Mouse (Mus musculus) megakaryocyte progenitor cell, adult 5-6 weeks (primary cell): ENCODE data around the gene Pbld1. TPM values are rescaled to one million over a fixed set of nuclear protein-coding genes. Genes with fewer than 3 reads are reported as not detected.

ENCODE experiments used
- ATAC-seq: replicated peaks from 2 replicates; pipeline ENCODE4 v1.8.0; 2016; ENCODE audit warnings: mild to moderate bottlenecking, moderate TSS enrichment, inconsistent platforms; ENCODE audit not compliant: poor library complexity
- total RNA-seq, 2 experiments: library from RNA; stranded (forward) in 1 of 2; stranded (reverse) in 1 of 2; fragments of 157-497, 149-512 nt in 1 of 2; fragments of 200-1000 nt in 1 of 2; gene quantifications; 2 replicates each; pipeline versions ENCODE4 v1.2.3 to v1.2.4; 2015 to 2017

The Pbld1 gene
- total RNA-seq, 2 experiments from 2014 or later, result 0.27 TPM; not detected in 1

GRCm38 (mm10) chr10:63092616-63093550 is 32.9 kb downstream of the Pbld1 start:
- no peak for ATAC-seq

DNA sequence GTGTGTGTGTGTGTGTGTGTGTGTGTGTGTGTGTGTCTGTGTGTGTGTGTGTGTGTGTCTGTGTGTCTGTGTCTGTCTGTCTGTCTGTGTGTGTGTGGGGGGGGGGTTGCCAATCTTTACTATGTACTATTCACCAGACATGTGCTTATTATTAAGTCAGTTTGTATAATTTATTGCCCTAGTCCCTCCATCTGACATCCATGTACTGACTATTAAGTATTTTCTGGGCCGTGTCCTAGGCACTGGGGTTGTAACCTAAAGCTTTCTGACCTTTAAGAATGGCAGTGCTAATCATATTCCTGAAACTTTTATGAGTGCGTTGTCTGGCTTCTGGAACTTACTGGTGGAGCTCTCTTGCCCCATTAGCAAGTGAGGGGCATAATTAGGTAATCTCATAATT is 36.8 kb downstream of the Pbld1 start:
- no peak for ATAC-seq

- ATAC-seq, result no peak
These were observed 38.2 kb downstream of the Pbld1 start for GRCm38 (mm10) chr10:63098191-63098590.

- ATAC-seq, result no peak
These were observed 39.6 kb downstream of the Pbld1 start, which contains the start of gene Atoh7 for GRCm38 (mm10) chr10:63099521-63099920. Gene Atoh7 (plus strand): TSS chr10:63099651.

DNA sequence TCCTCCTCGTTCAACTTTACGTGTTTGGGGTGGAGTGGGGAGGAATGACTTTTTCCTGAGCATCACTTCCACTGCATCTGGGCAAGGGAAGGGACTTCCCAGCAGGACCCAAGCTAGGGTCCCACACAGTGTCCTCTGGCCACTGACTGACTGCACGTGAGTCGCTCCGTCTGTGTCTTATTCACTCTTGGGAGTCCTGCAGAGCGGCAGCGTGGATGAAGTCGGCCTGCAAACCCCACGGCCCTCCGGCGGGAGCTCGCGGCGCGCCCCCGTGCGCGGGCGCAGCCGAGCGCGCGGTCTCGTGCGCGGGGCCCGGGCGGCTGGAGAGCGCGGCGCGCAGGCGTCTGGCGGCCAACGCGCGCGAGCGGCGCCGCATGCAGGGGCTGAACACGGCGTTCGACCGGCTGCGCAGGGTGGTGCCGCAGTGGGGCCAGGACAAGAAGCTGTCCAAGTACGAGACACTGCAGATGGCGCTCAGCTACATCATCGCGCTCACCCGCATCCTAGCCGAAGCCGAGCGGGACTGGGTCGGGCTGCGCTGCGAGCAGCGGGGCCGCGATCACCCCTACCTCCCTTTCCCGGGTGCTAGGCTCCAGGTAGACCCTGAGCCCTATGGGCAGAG is 40.1 kb downstream of the Pbld1 start:
- peak; percentile 79 for ATAC-seq

GRCm38 (mm10) chr10:63100657-63101056 is 40.7 kb downstream of the Pbld1 start:
- no peak for ATAC-seq

- peak; percentile 73 for ATAC-seq
These were observed 53.2 kb downstream of the Pbld1 start for GRCm38 (mm10) chr10:63113027-63113604.

DNA sequence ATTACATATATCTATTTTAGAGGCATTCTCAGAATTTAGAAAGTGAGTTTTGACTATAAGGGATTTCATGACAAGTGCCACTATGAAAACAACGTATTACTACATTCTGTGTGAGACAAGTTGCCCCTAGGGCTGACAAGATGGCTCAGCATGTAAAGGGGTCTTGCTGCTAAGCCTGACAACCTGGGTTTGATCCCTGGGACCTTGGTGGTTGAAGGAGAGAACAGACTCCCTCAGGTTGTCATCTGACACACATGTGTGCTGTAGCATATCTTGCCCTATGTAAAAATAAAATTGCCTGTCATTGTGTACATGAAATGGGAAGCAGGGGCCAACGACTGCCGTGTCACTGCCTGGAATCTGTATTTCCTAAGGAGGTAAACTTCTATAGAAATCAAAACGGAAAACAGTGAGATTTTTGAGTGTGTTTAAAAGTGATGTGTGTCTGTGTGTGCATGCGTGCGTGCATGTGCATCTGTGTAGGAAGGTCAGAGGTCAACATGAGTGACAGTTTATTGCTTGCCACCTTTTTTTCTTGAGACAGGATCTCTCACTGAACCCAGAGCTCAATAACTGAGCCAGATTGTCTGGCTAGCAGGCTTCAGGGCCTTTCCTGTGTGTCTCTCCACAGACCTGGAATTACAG is 53.9 kb downstream of the Pbld1 start:
- ATAC-seq, result no peak

DNA sequence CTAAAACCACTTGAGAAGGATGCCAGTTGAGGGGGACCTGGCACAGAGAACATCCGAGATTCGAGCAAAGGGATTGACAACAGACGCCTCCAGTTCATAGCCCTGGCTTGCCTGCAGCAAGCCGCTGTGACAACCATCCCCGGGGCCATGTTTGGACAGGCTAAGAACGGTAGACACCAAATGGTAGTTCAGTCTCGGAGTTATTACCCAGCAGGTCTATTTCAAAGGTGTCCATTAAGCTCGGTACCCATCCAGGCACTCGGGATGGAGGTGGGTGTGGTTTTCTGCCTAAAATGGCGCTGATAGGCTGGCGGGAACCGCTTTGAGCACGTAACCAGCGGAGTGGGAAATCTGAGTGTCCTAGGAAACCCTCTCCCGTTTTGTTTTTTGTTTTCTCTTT is 55.9 kb downstream of the Pbld1 start:
- ATAC-seq, result no peak

GRCm38 (mm10) chr10:63116376-63116775 is 56.4 kb downstream of the Pbld1 start:
- no peak for ATAC-seq

GRCm38 (mm10) chr10:63117583-63117982 is 57.6 kb downstream of the Pbld1 start:
- ATAC-seq, result no peak

- no peak for ATAC-seq
These were observed 60.0 kb downstream of the Pbld1 start for GRCm38 (mm10) chr10:63119916-63120315.

DNA sequence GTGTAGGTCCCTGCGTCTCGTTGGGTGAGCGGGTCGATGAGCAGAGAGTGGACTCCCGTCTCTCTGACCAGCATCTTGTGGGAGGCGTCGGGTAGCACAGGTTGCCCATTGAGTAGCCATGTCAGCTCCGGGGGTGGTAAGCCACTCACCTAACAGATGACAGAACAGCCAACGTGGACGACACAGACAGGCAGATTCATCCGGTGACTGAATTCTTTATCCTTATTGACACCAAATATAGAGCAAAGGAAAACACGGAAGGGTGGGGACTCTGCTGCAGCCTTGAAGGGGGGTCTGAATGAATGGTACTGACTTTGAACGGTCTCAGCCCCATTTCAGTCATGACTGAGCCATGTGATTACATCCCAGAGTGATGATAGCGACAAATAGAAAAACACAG is 62.0 kb downstream of the Pbld1 start:
- ATAC-seq, result no peak

DNA sequence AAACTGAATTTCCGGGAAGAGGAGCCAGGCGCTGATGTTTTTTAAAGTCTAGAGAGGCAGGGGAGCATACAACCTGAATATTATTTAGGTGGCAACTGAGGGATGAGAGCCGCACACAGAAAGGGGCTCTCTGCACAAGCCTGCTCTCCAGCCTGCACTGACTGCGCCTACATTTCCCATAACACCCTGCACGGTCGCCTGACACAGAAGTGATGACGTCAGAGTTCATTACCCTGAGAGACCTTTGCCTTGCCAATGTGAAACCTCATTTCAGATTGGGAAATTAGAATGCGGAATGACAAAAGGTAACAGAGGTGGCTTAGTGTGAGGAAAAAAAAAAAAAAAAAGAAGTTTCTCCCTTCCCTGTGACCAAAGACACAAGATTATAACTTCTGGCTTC is 62.6 kb downstream of the Pbld1 start:
- ATAC-seq, result peak; percentile 85

DNA sequence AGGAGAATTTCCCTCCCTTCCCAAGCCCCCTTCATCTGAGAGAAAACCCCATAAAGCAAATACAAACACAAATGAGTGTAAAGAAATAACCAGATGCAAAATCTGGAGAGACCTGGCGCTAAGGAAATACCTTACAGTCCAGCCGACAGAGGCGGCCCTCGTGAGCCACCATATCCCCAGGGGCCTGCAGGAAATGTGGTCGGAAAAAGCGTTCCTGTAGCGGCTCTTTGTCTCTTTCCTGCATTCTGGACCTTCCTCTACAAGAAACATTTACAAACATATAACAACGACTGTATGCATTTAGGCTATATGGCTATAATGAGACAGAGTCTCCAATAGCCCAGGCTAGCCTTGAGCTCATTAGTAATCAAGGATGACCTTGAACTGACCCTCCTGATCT is 63.2 kb downstream of the Pbld1 start:
- ATAC-seq, result no peak

GRCm38 (mm10) chr10:63124016-63124415 is 64.1 kb downstream of the Pbld1 start:
- ATAC-seq, result no peak

GRCm38 (mm10) chr10:63125343-63125742 is 65.4 kb downstream of the Pbld1 start:
- peak; percentile 69 for ATAC-seq

- ATAC-seq, result no peak
These were observed 66.2 kb downstream of the Pbld1 start for GRCm38 (mm10) chr10:63126116-63126515.

- no peak for ATAC-seq
These were observed 67.2 kb downstream of the Pbld1 start for GRCm38 (mm10) chr10:63127156-63127555.
